Mouse (Mus musculus): ENCODE results near the gene Tmem256. TPM values are rescaled to one million over a fixed set of nuclear protein-coding genes. Genes with fewer than 3 reads are reported as not detected.
A peak's percentile ranks its signal among the peaks of the same experiment; 100 is the strongest.

Gene Tmem256
- polyA plus RNA-seq, 1 experiment from 2014 or later = 354 TPM

DNA sequence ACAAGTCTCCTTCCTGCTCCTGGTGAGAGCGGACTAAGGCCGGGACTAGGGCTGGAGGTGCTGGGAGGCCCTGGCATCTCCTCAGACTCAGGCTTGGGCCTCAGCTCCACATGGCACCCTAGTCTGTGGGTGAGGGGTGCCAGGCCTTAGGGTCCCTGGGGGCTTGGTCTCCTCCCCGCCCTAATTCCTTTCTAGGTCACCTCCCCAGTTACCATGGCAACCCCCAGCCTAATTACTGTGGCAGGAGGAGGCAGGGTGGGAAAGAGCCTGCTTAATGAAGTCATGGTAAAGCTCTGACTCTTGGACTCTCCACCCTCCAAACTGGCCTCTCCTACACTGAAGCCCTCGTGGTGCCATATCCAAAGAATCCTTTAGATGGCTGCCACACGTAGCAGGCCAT, 9.5 kb upstream of the Tmem256 start:
- 63% methylated on average over 5 of the region's 5 CpGs for WGBS
- no peak overlapping the region for H3K9ac ChIP-seq (ENCODE audit: low read depth, low read length)
- no peak for ATAC-seq (ENCODE audit: low FRiP score, low TSS enrichment)
- H3K36me3 ChIP-seq (ENCODE audit: control insufficient read depth, insufficient read depth, low read length) = peaks cover 56% of the 10 kb centered on the region
- H3K27ac ChIP-seq (ENCODE audit: low read depth, low read length) = no peak overlapping the region
- no peak overlapping the region for H3K4me3 ChIP-seq (ENCODE audit: low read length)
- H3K9me3 ChIP-seq (ENCODE audit: control insufficient read depth, low read length) = no peaks in the 10 kb centered on the region
- H3K4me2 ChIP-seq (replicated peaks; ENCODE audit: low read depth, low read length) = no peak overlapping the region
- no peaks in the 10 kb centered on the region for H3K27me3 ChIP-seq (ENCODE audit: control insufficient read depth, insufficient read depth, low read length)
- H3K4me1 ChIP-seq (ENCODE audit: control insufficient read depth, insufficient read depth, low read length) = peaks cover 10% of the 10 kb centered on the region

DNA sequence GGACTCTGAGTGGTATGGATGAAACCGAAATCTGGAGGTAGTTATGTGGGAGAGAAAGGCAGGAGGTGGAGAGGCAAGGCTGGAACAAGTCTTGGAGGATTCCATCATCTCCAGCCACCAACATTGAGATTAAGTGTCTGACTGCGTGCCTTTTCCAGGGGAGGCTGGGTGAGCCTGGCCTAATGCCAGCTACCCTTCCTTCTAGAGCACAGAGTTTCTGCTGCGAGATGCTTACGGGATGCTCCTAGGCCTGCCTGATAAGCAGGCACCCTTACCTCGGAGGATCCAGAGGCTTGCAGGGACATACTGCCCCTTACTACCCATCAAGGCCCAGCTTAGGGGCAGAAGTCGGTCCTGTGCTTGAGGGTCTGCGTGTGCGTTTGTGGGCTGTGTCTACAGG, 4.8 kb upstream of the Tmem256 start:
- Histone ChIP-seq H3K36me3 (ENCODE audit: control insufficient read depth, insufficient read depth, low read length) (peaks cover 17% of the 10 kb centered on the region; the same call in 1 of the 2 replicates), H3K4me2 (replicated peaks; ENCODE audit: low read depth, low read length) (peak overlapping the region; percentile 98), H3K4me1 (ENCODE audit: control insufficient read depth, insufficient read depth, low read length) (peaks cover 45% of the 10 kb centered on the region), H3K27ac (ENCODE audit: low read depth, low read length) (0 out of 2 replicates have a peak overlapping the region, but pooled peaks have one; percentile 11), H3K9me3 (ENCODE audit: control insufficient read depth, low read length) (no peaks in the 10 kb centered on the region), H3K9ac (ENCODE audit: low read depth, low read length) (peak overlapping the region; percentile 75), H3K4me3 (ENCODE audit: low read length) (peak overlapping the region; percentile 73), H3K27me3 (ENCODE audit: control insufficient read depth, insufficient read depth, low read length) (0 out of 2 replicates have a peak, but pooled peaks cover 2% of the 10 kb centered on the region)
- WGBS = 55% methylated on average over 8 of the region's 8 CpGs
- ATAC-seq (ENCODE audit: low FRiP score, low TSS enrichment) = no peak

DNA sequence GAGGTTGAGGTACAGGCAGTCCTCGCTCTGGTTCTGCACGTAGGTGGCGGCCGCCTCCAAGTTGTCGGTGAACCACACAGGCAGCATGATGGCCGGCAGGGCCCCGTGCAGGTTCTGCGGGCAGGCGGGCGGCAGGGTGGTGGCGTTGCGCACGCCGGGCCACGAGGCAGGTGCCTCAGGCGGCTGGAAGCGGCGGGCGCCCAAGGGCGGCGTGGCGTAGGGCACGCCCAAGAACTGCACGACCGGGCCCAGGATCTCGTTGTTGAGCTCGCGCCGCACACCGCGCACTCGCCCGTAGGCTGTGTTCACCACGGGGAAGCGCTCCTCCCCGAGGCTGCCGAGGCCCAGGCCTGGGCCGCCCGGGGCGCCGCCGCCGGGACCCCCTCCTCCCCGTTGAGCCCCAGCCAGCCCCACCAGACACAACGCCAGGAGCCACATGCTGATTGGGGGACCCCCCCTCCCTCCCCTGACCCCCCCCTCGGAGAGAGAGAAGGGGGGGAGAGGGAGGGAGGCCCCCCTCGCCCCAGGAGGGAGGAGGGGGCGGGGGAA, 4.2 kb upstream of the Tmem256 start:
- Histone ChIP-seq H3K4me2 (replicated peaks; ENCODE audit: low read depth, low read length) (peak overlapping the region; percentile 98), H3K27me3 (ENCODE audit: control insufficient read depth, insufficient read depth, low read length) (0 out of 2 replicates have a peak, but pooled peaks cover 2% of the 10 kb centered on the region), H3K36me3 (ENCODE audit: control insufficient read depth, insufficient read depth, low read length) (peaks cover 17% of the 10 kb centered on the region; the same call in 1 of the 2 replicates), H3K9me3 (ENCODE audit: control insufficient read depth, low read length) (no peaks in the 10 kb centered on the region), H3K4me1 (ENCODE audit: control insufficient read depth, insufficient read depth, low read length) (peaks cover 47% of the 10 kb centered on the region), H3K27ac (ENCODE audit: low read depth, low read length) (0 out of 2 replicates have a peak overlapping the region, but pooled peaks have one; percentile 11), H3K4me3 (ENCODE audit: low read length) (peak overlapping the region; percentile 73), H3K9ac (ENCODE audit: low read depth, low read length) (peak overlapping the region; percentile 75)
- no peak for ATAC-seq (ENCODE audit: low FRiP score, low TSS enrichment)
- 8% methylated on average over 26 of the region's 48 CpGs for WGBS

DNA sequence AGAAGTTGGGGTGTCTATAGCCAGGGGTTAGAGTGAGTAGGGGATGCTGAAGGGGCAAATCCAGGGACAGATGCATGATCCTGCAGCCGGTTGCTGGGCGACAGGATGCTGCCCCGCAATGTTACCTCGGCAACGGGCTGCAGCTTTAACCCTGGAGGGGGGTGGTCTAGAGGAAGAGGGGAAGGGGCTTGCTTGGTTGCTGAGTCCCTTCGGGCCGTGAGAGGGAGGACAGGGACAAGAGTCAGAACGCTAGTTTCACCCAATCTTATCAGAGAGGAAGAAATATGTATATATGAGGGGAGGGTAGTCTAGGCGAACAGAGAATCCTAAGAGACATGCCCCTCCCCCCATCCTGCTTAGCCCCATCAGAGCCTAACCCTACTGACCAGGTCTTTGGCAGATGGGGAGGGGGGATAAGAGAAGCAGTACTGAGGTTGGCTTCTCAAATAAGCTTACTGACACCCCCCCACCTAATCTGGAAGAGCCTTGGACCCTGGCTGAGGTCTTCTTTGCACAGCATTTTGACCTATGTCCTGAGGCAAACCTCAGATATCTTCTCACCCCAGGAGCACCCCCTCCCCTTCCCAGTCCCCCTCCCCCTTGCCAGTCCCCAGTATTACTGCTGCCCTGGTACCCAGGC, 2.9 kb upstream of the Tmem256 start:
- ATAC-seq (ENCODE audit: low FRiP score, low TSS enrichment) = no peak
- Histone ChIP-seq H3K4me3 (ENCODE audit: low read length) (peak overlapping the region; percentile 73), H3K9me3 (ENCODE audit: control insufficient read depth, low read length) (no peaks in the 10 kb centered on the region), H3K9ac (ENCODE audit: low read depth, low read length) (peak overlapping the region; percentile 2; the same call in 1 of the 2 replicates), H3K27ac (ENCODE audit: low read depth, low read length) (no peak overlapping the region), H3K4me1 (ENCODE audit: control insufficient read depth, insufficient read depth, low read length) (peaks cover 46% of the 10 kb centered on the region), H3K4me2 (replicated peaks; ENCODE audit: low read depth, low read length) (peak overlapping the region; percentile 98), H3K36me3 (ENCODE audit: control insufficient read depth, insufficient read depth, low read length) (peaks cover 17% of the 10 kb centered on the region; the same call in 1 of the 2 replicates), H3K27me3 (ENCODE audit: control insufficient read depth, insufficient read depth, low read length) (0 out of 2 replicates have a peak, but pooled peaks cover 2% of the 10 kb centered on the region)
- WGBS = 5% methylated on average over 9 of the region's 9 CpGs

DNA sequence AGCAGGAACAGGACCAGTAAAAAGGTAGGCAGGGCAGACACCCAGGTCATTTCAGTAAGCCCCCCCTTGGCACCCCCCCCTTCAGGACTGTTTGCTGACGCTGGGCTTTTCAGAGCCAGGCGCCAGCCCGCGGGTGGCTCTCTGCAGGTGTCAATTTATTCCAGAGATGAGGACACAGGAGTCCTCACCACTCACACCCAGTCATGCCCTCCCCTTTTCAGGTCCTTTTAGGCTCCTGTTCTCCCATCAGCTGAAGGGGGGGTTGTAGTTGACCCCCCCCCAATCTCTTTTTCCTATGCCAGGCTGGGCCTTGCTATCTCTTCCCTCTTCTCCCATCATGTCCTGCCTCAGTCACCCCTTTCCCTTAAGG, 2.4 kb upstream of the Tmem256 start:
- H3K36me3 ChIP-seq (ENCODE audit: control insufficient read depth, insufficient read depth, low read length) = peaks cover 17% of the 10 kb centered on the region; the same call in 1 of the 2 replicates
- 0 out of 2 replicates have a peak, but pooled peaks cover 2% of the 10 kb centered on the region for H3K27me3 ChIP-seq (ENCODE audit: control insufficient read depth, insufficient read depth, low read length)
- H3K27ac ChIP-seq (ENCODE audit: low read depth, low read length) = no peak overlapping the region
- peak overlapping the region; percentile 73 for H3K4me3 ChIP-seq (ENCODE audit: low read length)
- peaks cover 46% of the 10 kb centered on the region for H3K4me1 ChIP-seq (ENCODE audit: control insufficient read depth, insufficient read depth, low read length)
- H3K9ac ChIP-seq (ENCODE audit: low read depth, low read length) = peak overlapping the region; percentile 79; the same call in 1 of the 2 replicates
- H3K9me3 ChIP-seq (ENCODE audit: control insufficient read depth, low read length) = no peaks in the 10 kb centered on the region
- H3K4me2 ChIP-seq (replicated peaks; ENCODE audit: low read depth, low read length) = peak overlapping the region; percentile 98
- ATAC-seq (ENCODE audit: low FRiP score, low TSS enrichment) = no peak
- 20% methylated on average over 4 of the region's 4 CpGs for WGBS

DNA sequence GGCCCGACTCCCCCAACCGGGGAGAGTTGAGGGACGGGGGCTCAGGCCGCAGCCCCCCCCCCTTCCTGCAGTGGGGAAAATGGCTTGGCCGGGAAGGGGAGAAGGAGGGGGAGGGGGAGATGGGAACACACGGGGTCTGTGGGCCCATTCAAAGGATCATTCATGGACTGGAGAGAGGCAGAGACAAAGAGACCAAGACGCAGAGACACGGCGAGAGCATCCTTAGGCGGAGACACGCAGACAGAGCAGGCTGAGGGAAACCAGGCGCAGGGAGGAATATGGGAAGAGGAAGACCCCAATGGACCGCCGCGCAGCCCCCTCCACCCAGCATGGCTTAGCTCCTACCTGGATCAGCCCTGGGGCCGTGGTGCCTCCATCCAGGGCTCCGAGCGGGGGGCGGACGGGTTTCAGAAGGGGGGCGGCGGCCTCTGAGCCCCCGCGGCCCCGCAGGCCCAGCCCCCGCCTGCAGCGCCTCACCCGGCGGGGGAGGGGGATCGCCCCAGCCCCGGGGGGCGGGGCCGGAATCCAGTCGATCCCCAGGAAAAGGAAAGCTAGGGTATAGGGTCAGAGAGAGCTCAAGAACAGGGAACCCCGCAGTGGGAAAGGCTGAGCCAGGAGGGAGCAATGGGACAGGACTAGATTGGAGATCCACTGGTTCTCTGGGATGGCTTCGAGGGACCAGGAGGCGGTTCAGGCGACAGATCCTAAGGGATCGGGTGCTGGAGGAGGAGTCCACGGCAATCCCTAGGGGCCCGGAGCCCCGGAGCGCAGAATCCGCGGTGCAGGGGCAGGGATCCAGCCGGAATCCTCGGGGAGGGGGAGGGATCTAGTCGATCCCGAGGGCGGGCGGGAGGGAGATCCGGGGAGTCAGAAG, 1.4 kb upstream of the Tmem256 start:
- peak overlapping the region; percentile 79 for H3K27ac ChIP-seq (ENCODE audit: low read depth, low read length)

DNA sequence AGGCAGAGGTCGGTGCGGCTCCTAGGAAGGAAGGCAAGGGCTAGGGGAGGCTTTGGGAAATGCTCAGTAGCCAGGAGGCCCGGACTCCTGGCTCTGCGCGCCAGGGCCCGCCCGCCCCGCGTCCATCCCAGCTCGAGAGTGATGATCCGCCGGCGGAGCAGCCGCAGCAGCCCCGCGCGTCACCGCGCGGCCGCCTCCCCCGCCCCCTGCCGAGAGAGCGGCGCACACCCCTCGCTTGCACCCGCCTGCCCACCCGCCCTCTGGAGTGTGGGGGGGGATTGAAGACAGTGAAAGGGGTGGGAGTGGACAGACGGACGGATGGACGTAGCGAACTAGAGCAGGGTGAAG, 736 bp upstream of the Tmem256 start, which contains the start of gene Nlgn2:
Nlgn2 (minus strand) TSS at position 181 of the 348 bp plus-strand sequence.
- Histone ChIP-seq H3K9ac (ENCODE audit: low read depth, low read length) (peak within 1 kb of the TSS; percentile 79), H3K4me2 (replicated peaks; ENCODE audit: low read depth, low read length) (peak within 1 kb of the TSS; percentile 98), H3K4me1 (ENCODE audit: control insufficient read depth, insufficient read depth, low read length) (peaks cover 46% of the 10 kb centered on the region), H3K36me3 (ENCODE audit: control insufficient read depth, insufficient read depth, low read length) (peaks cover 10% of the 10 kb centered on the region; the same call in 1 of the 2 replicates), H3K9me3 (ENCODE audit: control insufficient read depth, low read length) (no peaks in the 10 kb centered on the region), H3K4me3 (ENCODE audit: low read length) (peak within 1 kb of the TSS; percentile 73), H3K27me3 (ENCODE audit: control insufficient read depth, insufficient read depth, low read length) (0 out of 2 replicates have a peak, but pooled peaks cover 2% of the 10 kb centered on the region), H3K27ac (ENCODE audit: low read depth, low read length) (peak within 1 kb of the TSS; percentile 83)
- no peak for ATAC-seq (ENCODE audit: low FRiP score, low TSS enrichment)
- 0% methylated on average over 24 of the region's 32 CpGs for WGBS

More for the DNA sequence above, 1.4 kb upstream of the Tmem256 start:
- under 1% methylated on average over 39 of the region's 52 CpGs for WGBS
- H3K27me3 ChIP-seq (ENCODE audit: control insufficient read depth, insufficient read depth, low read length) = 0 out of 2 replicates have a peak, but pooled peaks cover 2% of the 10 kb centered on the region
- H3K4me3 ChIP-seq (ENCODE audit: low read length) = peak overlapping the region; percentile 73
- no peaks in the 10 kb centered on the region for H3K9me3 ChIP-seq (ENCODE audit: control insufficient read depth, low read length)
- H3K9ac ChIP-seq (ENCODE audit: low read depth, low read length) = peak overlapping the region; percentile 79
- peaks cover 11% of the 10 kb centered on the region; the same call in 1 of the 2 replicates for H3K36me3 ChIP-seq (ENCODE audit: control insufficient read depth, insufficient read depth, low read length)
- 0 out of 2 replicates have a peak, but pooled peaks have one; percentile 4 for ATAC-seq (ENCODE audit: low FRiP score, low TSS enrichment)
- peak overlapping the region; percentile 98 for H3K4me2 ChIP-seq (replicated peaks; ENCODE audit: low read depth, low read length)
- peaks cover 46% of the 10 kb centered on the region for H3K4me1 ChIP-seq (ENCODE audit: control insufficient read depth, insufficient read depth, low read length)

DNA sequence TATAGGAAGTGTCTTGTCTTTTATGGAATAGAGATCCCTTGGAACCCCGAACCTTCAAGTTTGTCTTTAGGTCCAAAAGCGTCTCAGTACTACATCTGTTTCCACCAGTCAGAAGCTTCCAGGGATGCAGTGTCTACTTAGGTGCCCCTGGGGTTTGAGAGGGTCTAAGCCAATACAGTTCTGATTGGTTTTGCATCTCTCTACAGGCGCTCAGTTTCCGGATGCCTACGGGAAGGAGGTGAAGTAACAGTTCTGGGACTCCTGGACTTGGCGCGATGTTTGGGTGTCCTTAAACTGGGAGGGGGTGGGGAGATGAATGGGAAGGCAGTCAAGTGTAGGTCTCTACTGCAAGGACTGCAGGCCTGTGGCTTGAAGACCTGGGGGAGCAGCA, 395 bp downstream of the Tmem256 start:
- no peaks in the 10 kb centered on the region for H3K9me3 ChIP-seq (ENCODE audit: control insufficient read depth, low read length)
- peak overlapping the region; percentile 63 for H3K9ac ChIP-seq (ENCODE audit: low read depth, low read length)
- peak overlapping the region; percentile 73 for H3K4me3 ChIP-seq (ENCODE audit: low read length)
- 2% methylated on average over 7 of the region's 7 CpGs for WGBS
- H3K27ac ChIP-seq (ENCODE audit: low read depth, low read length) = peak overlapping the region; percentile 83
- H3K4me2 ChIP-seq (replicated peaks; ENCODE audit: low read depth, low read length) = peak overlapping the region; percentile 98
- H3K4me1 ChIP-seq (ENCODE audit: control insufficient read depth, insufficient read depth, low read length) = peaks cover 42% of the 10 kb centered on the region
- 0 out of 2 replicates have a peak, but pooled peaks cover 2% of the 10 kb centered on the region for H3K27me3 ChIP-seq (ENCODE audit: control insufficient read depth, insufficient read depth, low read length)
- no peak for ATAC-seq (ENCODE audit: low FRiP score, low TSS enrichment)
- no peaks in the 10 kb centered on the region for H3K36me3 ChIP-seq (ENCODE audit: control insufficient read depth, insufficient read depth, low read length)

Measured in kidney, embryonic 14.5 days (tissue).